Mouse (Mus musculus) forelimb bud, embryonic 11.5 days (tissue): ENCODE measurements around the gene Atp6v0e.
A peak's percentile ranks its signal among the peaks of the same experiment; 100 is the strongest.

ENCODE experiments used
- DNase-seq: peaks from one replicate; pipeline ENCODE4 v3.0.0-alpha.2; 2012; ENCODE audit warnings: low read depth, low spot score

Atp6v0e gene

DNA sequence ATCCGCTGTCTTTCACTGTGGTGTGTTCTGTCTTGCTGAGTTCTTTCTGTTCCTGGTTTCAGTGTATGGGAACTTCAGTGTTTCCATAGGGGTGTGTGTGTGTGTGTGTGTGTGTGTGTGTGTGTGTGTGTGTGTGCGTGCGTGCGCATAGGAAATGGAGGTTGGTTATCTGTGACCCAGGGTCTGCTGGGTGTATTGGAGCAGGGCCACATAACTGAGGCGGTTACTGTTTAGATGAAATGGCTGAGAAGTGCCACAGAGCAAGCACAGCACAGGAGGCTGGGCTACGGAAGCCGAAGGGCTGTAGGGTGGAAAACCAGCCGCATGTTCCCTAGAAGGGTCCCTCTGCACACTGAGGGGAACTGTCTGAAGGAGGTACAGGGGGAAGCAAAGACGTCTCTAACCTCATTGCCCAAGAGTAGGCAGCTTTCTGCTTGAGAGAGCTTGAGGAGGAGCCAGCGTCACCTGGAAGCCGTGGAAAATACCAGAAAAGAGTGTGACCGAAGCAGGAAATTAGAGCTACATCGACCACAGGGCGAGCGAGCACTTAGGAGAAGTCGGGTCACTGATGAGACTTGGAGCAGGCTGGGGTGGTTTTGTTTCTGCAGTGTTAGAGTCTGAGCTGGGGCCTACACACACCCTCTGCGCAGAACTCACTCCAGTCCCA lies 23.4 kb downstream of the Atp6v0e start:
- DNase-seq, result no peak

DNA sequence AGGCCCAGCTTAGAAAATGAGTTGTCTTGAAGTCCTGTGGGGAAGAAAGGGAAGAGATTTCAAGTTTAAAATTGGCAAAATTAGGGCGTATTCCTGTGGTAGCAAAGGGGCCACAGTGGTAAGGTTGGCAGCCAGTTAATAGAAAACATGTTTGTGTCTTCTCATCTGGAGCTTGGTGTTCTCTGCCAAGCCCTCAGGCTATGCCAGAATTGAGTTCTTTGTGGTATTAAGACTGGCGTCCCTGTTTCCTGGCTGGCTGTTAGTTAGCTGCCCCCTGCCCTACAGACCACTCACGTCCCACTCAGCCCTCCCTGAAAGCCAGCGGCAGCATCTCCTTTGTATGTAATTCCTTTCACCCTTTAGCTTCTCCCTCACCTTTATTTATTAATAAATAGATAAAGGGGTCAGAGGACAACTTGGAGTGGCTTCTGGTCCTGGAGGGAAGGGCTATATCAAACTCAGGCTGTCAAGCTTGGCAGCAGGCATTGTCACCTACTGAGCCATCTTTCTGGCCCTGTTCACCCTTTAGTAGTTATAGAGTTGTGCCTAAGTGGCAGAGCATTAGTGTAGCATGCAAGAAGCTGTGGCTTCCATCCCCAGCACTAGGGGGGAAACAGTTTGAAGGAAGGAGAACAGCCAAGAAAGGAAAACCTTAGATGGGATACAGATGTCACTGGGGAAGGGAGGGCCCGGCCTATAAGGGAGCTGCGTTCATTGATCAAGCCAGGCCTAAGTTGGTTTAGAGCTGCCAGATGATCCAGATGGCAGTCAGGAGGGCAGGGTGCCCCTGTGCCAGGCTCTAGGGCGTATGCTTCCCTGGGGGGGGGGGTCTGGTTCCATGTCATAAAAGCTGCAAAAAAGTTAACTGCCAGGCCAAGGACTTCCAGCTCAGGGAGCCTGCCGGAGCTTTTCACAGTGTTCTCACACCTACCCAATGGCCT lies 26.0 kb downstream of the Atp6v0e start:
- no peak for DNase-seq

DNA sequence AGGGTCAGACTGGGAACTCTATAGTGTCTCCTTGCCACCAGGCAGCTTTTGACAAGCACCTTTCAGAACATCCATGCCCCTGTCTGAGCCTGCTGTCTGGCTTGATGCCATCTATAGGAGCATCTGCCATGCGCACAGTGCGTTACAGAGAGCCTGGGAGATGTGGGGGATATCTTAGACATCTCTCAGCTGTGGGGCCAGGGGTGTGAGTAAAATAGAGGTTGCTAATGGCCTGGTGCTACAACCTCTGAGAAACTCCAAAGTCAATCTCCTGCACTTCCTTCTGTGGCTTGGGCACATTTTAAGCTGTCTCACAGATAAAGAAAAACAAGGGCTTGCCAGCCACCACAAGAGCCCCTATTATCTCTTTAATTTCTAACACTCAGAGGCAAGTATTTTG lies 26.8 kb downstream of the Atp6v0e start:
- no peak for DNase-seq

DNA sequence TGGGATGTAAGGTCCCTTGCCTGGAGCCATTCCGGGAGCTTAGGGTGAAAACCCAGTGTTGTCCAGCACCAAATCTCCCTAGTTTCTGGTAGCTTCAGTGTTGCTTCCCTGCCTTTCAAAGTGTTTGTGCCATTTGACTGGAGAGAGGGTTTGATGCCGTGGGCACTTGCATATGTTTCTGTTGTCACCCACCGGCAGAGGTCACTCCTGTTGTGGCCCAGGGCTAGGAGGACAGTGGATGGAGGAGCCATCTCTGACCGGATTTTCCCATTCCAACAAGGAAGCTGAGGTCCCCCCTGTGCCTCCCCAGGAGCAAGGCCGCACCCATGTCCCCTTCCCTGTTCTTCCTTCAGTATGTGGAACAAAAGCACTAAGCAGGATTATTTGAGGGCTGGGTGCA lies 27.2 kb downstream of the Atp6v0e start:
- DNase-seq, result no peak

DNA sequence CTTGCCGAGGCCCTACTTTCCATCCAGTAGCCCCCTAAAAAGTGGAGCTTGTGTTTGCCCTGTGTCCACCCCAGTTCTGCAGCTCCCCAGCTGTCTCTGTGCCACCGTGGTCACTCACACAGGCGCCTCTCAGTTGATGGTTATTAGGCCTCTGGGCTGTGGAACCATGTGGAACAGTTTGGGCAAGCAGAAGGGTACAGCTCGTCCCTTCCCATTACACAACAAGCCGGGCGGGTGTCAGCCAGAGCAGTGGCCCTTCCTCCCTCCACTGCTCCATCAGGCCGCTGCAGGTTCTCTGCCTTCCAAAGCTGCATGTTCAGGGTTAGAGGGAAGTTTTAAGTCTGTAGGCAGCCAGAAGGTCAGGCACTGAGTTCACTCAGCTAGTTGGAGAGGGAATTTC lies 28.1 kb downstream of the Atp6v0e start:
- DNase-seq, result no peak

DNA sequence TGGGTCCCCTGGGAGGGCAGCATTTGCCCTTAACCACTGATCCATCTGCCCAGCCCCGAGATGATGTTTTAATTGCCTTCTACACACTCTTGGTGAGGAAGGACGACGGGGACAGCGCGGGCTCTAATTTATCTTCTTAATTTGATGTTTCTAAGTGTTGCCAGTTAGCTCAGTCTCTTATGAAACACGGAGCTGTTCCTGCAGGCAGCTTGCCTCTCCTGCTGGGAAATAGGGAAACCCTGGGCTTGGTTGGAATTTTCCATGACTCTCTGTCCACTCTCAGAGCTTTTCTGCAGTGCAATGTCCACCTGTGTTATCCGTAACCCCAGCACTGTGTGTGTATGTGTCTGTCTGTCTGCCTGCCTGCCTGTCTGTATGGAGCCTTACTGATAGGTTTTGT lies 30.4 kb downstream of the Atp6v0e start:
- no peak for DNase-seq

DNA sequence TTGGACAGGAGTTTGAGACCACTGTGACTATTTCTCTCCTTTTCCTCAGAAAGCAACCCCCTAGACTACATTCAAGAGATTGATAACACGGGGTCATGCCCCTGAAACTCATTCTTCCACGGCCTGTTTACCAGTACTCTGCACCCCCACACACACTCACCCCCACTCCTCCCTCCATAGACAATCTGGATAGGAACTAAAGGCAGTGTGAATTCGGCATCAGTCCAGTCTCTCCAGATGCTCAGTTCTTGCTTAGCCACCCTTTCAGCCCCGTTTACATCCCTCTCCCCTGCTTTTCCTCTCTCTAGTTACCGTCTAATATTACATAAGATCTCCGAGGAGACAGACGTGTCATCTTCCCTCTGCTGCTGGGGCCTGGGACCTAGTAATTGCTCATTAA lies 31.1 kb downstream of the Atp6v0e start:
- no peak for DNase-seq

DNA sequence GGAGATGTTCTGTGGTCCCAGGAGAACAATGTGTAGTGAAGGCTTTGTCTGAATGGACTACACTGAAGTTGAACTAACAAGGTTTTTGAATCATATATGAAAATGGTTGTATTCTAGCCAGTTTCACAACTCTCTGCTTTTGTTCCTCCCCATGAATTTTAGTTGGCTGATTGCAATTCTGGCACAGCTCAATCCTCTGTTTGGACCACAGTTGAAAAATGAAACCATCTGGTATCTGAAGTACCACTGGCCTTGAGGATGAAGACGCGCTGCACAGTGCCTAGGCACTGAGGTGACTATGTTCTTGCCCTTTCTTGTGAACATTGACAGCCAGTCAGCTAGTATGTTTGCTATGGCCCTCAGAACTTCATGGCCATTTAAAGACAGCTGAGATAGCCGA lies 32.2 kb downstream of the Atp6v0e start:
- DNase-seq, result no peak

DNA sequence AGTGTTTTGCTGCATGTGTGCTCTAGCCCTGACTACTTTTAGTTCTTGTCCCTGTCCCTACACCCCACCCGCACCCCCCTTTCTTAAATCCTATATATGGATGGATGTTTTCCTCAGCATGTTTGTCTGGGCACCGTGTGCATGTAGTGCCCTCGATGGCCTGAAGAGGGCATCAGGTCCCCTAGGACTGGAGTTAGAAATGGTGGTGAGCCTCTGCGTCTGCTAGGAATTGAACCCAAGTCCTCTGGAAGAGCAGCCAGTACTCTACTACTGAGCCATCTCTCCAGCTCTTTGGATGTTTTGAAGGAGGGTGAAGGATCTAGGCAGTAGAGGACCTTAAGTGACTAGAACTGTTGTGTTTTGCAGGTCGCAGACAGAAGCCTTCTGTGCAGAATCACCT lies 35.8 kb downstream of the Atp6v0e start:
- no peak for DNase-seq

DNA sequence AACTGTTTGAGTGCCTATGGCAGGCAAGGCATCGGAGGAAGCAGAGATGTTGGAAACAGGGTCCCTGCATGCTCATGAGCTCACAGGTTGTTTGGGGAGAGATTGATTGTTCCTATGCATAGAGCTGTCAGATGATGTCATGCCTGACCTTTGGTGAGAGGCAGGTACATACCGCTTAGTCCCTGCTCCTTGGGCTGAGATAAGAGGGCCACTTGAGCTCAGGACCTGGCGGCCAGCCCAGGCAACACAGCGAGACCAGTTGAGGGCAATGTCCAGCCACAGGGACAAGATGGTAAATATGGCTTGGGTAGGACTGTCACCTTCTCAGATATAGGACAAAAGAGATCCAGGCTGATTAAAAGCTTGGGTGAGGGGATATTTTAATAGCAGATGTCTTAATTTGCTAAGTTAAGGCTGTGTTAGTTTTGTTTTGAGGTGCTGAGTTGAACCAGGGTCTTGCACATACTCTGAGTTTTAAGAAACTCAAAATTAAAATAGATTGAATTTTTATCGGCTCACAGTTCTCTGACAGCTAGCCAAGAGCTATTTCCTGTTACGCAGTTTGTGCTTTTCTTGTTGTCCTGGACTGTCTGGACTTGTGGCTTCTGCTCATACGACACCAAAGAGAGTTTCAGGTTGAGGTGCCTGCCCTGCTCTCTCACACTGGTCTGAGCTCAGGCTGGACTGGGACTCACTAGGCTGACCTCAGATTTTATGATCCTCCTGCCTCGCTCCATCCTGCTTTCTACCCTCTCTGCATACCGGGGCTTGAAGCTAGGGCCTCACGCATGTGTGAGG lies 37.0 kb downstream of the Atp6v0e start:
- DNase-seq, result no peak

DNA sequence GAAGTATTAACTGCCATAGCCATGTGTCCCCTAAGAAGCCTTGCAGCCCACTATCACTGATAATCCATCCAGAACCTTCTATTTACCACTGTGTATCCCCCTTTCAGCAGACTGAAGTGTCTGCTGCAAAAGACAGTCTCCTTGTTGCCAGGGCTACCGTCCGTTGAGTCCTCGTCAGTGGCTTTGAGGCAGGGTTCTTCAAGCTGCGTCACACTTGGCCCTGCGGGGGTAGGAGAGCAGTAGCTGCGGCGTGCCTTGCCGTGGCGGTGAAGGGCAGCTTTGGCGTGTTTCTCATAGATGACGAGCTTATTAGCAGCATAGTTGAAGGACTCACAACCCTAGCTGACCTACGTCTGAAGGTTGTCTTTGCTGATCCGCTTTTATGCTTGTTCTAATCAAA lies 38.5 kb downstream of the Atp6v0e start:
- DNase-seq, result no peak

DNA sequence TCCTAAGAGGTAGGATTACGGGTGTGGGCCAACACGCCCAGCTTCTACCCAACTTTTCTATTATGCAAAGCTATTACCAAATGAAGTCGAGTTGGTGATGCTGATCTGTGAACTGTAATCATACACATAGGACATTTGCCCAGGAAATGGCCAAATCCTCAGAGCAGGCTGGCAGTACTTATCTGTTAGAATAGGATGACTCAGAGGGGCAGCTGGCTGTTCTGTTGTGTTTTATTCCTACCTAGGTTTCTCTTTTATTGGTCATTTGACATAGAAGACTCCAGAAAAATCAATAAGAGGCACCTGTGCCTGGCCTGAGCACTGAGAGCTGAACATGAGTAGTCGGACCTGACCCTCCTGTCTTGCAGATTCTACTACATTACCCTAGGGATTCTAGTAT lies 39.6 kb downstream of the Atp6v0e start:
- no peak for DNase-seq

DNA sequence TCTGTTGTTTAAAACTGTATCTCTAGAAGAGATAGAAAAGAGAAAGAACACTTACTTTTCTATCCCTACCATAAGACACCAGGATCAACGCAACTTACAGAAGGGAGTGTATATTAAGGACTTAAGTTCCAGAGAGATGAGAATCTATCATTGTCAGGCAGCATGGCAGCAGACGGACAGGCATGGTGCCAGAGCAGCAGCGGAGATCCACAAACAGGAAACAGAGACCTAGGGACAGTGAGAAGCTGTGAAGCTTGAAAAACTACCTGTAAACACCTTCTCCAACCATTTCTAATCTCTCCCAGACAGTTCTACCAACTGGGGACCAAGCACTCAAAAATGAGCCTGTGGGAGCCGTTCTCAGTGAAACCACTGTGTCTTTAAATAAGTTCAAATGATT lies 40.6 kb downstream of the Atp6v0e start:
- no peak for DNase-seq

DNA sequence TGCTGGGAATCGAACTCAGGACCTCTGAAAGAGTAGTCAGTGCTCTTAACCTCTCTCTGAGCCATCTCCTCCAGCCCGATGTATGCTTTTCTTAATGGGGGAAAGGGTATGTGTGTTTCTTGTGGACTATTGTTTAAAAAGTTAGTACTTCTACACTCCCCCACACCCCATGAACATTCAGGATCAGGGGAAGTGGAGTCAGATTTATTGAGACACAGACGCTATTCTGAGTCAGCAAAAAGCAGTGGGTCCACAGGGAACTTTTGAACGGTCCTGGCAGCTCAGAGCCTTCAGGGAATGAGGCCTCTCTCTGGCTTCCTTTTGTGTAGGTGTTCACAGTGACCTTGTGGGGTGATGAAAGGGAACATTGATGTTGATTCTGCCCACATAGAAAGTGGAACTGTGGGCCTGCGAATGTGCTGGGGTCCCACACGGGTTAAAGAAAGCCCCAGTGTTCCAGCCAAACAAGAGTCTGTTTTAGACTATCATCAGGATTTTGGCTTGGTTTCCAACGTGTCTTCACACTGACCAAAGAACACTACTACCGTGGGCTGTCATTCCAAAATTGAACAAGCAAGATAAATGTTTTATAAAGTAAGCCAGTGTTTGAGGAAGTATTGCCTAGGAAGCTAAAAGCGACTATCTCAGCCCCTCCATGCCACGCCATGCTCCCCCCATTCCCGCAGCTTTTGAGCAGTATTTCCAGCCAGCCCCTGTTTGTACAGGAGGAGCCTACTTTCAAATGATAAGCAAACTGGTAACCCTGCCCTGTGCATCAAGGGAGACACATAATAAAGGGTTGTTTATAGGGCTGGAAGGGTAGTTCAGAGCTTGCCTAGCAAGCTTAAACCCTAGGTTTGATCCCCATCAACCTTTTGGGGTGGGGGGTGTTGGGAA lies 42.7 kb downstream of the Atp6v0e start:
- no peak for DNase-seq

DNA sequence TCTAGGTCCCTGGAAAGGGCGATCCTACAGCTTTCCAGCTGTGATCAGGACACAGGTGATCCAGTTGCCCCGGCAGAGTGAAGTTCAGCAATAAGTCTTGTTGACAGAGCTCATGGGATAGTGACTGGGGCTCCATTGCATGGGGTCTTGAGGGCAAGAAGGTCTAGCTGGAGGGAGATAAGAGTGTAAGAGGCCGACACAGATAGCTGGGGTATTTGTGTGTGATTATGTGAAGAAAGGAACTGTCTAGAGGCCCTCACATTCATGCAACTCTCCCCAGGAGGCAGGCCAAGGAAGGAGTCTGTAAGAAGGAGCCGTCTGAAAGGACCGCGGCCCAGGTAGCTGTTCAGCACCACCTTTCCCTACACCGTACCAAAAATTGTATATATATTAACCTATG lies 44.0 kb downstream of the Atp6v0e start:
- DNase-seq, result no peak

DNA sequence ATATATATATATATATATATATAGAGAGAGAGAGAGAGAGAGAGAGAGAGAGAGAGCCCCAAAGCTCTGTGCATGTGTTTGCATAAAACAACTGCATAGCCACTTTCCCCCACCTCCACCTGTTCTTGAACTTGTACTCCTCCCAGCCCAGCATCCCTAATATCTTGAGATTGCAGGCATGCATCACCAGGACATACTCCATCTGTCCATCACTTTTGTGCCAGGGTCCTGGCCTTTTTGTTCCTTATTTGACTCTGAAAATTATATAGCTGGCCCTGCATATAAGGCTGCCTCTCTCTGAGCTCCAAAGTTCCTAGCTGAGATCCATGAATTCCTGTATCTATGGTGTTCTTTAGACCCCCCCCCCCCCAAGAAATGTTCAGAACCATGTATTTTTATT lies 45.5 kb downstream of the Atp6v0e start:
- DNase-seq, result no peak

DNA sequence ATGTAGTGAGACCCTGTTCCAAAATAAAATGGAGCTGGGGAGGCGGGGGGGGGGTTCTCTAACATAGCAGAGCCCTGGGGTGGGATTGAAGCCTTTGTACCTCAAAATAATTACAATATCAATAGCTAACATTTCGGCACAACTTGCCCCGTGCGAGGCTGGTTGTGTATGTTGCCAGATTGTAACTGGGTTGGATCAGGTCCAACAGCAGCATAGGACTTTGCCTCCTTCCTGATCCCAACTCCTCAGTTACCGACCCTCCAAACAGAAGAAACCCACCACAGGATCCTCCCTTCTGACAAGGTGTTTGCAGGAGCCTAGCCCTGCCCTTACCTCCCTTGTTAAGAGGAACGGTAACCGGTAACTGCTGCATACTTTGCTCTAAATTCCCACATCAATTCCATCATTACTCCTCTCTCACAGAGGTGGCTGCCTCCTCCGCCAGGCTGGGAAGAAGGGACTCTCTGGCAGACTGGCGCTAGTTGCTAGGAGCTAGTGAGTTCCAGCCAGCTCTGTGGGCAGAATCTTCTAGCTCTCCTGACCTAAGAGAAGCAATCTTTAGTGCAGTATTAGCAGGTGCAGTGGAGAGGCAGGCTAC lies 46.1 kb downstream of the Atp6v0e start:
- DNase-seq, result no peak

DNA sequence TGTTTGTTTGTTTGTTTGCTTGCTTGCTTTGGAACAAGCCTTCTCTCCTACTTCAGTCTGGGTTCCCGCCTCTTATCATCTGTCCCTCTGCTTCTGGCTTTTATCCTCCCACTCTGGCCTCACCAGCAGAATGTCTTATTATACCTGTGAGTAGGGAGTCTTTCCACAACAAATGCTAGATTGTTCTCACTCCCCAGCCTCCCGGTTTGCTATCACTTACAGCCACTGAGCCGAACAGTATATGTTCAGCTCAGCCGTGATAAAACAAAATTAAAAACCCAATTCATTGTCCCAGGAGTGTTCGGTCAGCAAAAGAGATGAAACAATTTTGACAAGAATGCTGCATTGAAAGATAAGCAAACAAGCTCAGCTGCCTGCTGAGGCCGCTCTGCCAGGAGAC lies 47.0 kb downstream of the Atp6v0e start:
- DNase-seq, result no peak

DNA sequence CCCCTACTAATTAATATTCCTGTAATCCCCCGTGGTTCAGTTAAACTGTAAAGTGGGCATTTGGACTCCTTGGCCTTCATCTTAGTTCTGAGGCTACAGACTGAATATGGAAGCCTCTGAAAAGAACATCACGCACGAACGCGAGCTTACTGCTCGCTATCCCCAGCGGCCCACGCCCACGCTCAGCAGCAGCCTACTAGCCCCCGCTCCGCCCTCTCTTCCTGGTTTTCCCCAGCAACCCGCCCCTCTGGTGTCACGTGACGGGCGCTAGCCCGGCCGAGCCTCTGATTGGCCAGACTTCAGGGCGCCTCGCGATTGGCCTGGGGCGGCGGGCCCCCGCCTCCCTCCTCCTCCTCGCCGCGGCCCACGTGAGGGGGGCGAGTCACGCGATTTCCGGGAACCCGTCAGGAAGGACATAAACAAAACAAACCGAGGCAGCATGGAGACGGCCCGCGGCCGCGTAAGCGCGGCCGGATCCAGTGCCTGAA lies 52.3 kb downstream of the Atp6v0e start, which contains the start of gene Crebrf:
Crebrf (plus strand) TSS at position 380 of the 488 bp plus-strand sequence.
- DNase-seq, result peak; percentile 96

DNA sequence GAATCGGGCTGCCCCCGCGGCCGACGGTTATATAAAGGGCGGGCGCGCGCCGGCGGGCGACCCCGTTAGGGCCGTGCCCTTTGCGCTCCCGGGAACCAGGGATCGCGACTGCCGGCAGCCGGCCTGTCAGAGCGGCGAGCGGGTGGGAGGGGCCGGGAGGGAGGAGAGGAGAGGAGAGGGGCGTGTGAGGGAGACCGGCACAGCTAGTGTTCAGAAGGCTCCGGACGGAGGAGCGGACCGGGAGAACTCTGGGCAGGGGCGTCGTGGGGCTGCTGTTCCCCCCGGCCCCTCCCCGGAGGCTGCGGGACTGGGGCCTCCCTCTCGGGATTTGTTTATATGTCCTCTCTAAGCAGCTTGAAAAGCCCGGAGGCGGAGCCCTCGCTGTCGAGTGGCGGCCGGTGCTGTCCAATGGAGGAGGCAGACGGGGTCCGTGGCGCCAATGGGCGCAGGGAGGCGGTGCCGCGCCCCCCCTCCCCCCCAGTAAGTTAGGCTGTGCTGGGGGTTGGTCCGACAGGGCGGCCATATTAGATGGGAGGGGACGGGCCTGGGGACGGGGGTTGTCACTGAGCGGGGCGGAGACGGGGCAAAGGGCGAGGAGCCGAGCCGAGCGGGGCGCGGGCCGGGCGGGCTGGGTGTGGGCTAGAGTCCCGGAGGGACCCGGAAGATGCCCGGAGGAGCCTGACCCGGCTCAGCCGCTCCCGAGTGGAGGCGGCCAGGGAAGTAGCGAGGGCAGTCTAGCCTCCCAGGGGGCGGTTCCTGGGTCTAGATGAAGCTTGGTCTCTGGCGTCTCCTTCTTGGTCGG lies 53.1 kb downstream of the Atp6v0e start:
- DNase-seq, result peak; percentile 96
